Mouse (Mus musculus): ENCODE data around the gene Mre11a. TPM values are rescaled to one million over a fixed set of nuclear protein-coding genes. Genes with fewer than 3 reads are reported as not detected.

Mre11a gene
- 31.2 and 32.6 TPM in 2 replicates for polyA plus RNA-seq (2016; fragmentation: Nextera tagmentation; extraction: Ambion mirVana)

- no peaks in the 10 kb centered on the region for H3K9me3 ChIP-seq
- no peaks in the 10 kb centered on the region for H3K27me3 ChIP-seq
- H3K9ac ChIP-seq, result peak within 1 kb of the TSS; percentile 85
- WGBS, result under 1% methylated on average over 62 of the region's 62 CpGs
- peak; percentile 99 for ATAC-seq (ENCODE audit: low FRiP score)
- H3K36me3 ChIP-seq (replicated peaks), result peaks cover 41% of the 10 kb centered on the region
- H3K4me2 ChIP-seq, result peak within 1 kb of the TSS; percentile 69
- H3K27ac ChIP-seq, result peak within 1 kb of the TSS; percentile 93
- H3K4me3 ChIP-seq (replicated peaks), result peak within 1 kb of the TSS; percentile 63
- peaks cover 12% of the 10 kb centered on the region for H3K4me1 ChIP-seq
Measured at GRCm38 (mm10) chr9:14784039-14785002, at the start of gene Mre11a, which contains the start of gene Ankrd49. Mre11a (plus strand) TSS chr9:14784654. Ankrd49 (minus strand) TSS chr9:14784856.

- Histone ChIP-seq H3K4me2 (no peak overlapping the region), H3K4me3 (replicated peaks) (no peak overlapping the region), H3K4me1 (no peaks in the 10 kb centered on the region), H3K36me3 (replicated peaks) (no peaks in the 10 kb centered on the region), H3K9me3 (no peaks in the 10 kb centered on the region), H3K27me3 (no peaks in the 10 kb centered on the region), H3K9ac (no peak overlapping the region), H3K27ac (no peak overlapping the region)
- 91% methylated on average over 4 of the region's 4 CpGs for WGBS
- ATAC-seq (ENCODE audit: low FRiP score), result no peak
Measured at GRCm38 (mm10) chr9:14739498-14740150, 44.8 kb upstream of the Mre11a start.

GRCm38 (mm10) chr9:14740151-14740924, 44.1 kb upstream of the Mre11a start, which contains the start of gene Piwil4:
Piwil4 (minus strand) TSS chr9:14740733.
- no peak for ATAC-seq (ENCODE audit: low FRiP score)
- 87% methylated on average over 19 of the region's 19 CpGs for WGBS

GRCm38 (mm10) chr9:14750901-14751502, 33.5 kb upstream of the Mre11a start:
- ATAC-seq (ENCODE audit: low FRiP score), result peak; percentile 24; the same call in 1 of the 2 replicates
- H3K36me3 ChIP-seq (replicated peaks), result no peaks in the 10 kb centered on the region
- no peak overlapping the region for H3K27ac ChIP-seq
- 59% methylated on average over 42 of the region's 42 CpGs for WGBS
- H3K4me2 ChIP-seq, result peak overlapping the region; percentile 78
- H3K9me3 ChIP-seq, result no peaks in the 10 kb centered on the region
- peak overlapping the region; percentile 46 for H3K4me3 ChIP-seq (replicated peaks)
- peaks cover 12% of the 10 kb centered on the region for H3K4me1 ChIP-seq
- peak overlapping the region; percentile 60 for H3K9ac ChIP-seq
- H3K27me3 ChIP-seq, result peaks cover 40% of the 10 kb centered on the region

More at GRCm38 (mm10) chr9:14740151-14740924, 44.1 kb upstream of the Mre11a start, which contains the start of gene Piwil4:
- Histone ChIP-seq H3K27ac (no peak within 1 kb of the TSS), H3K9ac (no peak within 1 kb of the TSS), H3K9me3 (no peaks in the 10 kb centered on the region), H3K4me3 (replicated peaks) (no peak within 1 kb of the TSS), H3K4me2 (no peak within 1 kb of the TSS), H3K4me1 (no peaks in the 10 kb centered on the region), H3K27me3 (no peaks in the 10 kb centered on the region), H3K36me3 (replicated peaks) (no peaks in the 10 kb centered on the region)

- Histone ChIP-seq H3K36me3 (replicated peaks) (no peaks in the 10 kb centered on the region), H3K9me3 (no peaks in the 10 kb centered on the region), H3K27me3 (peaks cover 40% of the 10 kb centered on the region), H3K4me3 (replicated peaks) (peak overlapping the region; percentile 46), H3K27ac (no peak overlapping the region), H3K4me2 (peak overlapping the region; percentile 78), H3K4me1 (peaks cover 12% of the 10 kb centered on the region), H3K9ac (peak overlapping the region; percentile 60)
- under 1% methylated on average over 50 of the region's 50 CpGs for WGBS
- peak; percentile 82 for ATAC-seq (ENCODE audit: low FRiP score)
Measured at GRCm38 (mm10) chr9:14751503-14752000, 32.9 kb upstream of the Mre11a start.

- peaks cover 40% of the 10 kb centered on the region for H3K27me3 ChIP-seq
- peaks cover 12% of the 10 kb centered on the region for H3K4me1 ChIP-seq
- H3K4me3 ChIP-seq (replicated peaks), result peak within 1 kb of the TSS; percentile 46
- H3K4me2 ChIP-seq, result peak within 1 kb of the TSS; percentile 78
- ATAC-seq (ENCODE audit: low FRiP score), result peak; percentile 45
- no peaks in the 10 kb centered on the region for H3K36me3 ChIP-seq (replicated peaks)
- no peaks in the 10 kb centered on the region for H3K9me3 ChIP-seq
- H3K27ac ChIP-seq, result no peak within 1 kb of the TSS
- 2% methylated on average over 25 of the region's 28 CpGs for WGBS
- H3K9ac ChIP-seq, result peak within 1 kb of the TSS; percentile 60
Measured at GRCm38 (mm10) chr9:14752001-14752522, 32.4 kb upstream of the Mre11a start, which contains the start of gene Fut4. Fut4 (minus strand) TSS chr9:14752393.

GRCm38 (mm10) chr9:14753947-14754346, 30.5 kb upstream of the Mre11a start:
- Histone ChIP-seq H3K4me3 (replicated peaks) (no peak overlapping the region), H3K9me3 (no peaks in the 10 kb centered on the region), H3K36me3 (replicated peaks) (no peaks in the 10 kb centered on the region), H3K27ac (no peak overlapping the region), H3K4me1 (peaks cover 12% of the 10 kb centered on the region), H3K27me3 (peaks cover 40% of the 10 kb centered on the region), H3K9ac (no peak overlapping the region), H3K4me2 (no peak overlapping the region)
- no peak for ATAC-seq (ENCODE audit: low FRiP score)

GRCm38 (mm10) chr9:14754469-14754868, 30.0 kb upstream of the Mre11a start:
- H3K4me1 ChIP-seq, result peaks cover 12% of the 10 kb centered on the region
- no peak overlapping the region for H3K27ac ChIP-seq
- H3K4me3 ChIP-seq (replicated peaks), result no peak overlapping the region
- peaks cover 38% of the 10 kb centered on the region for H3K27me3 ChIP-seq
- 88% methylated on average over 3 of the region's 3 CpGs for WGBS
- no peaks in the 10 kb centered on the region for H3K36me3 ChIP-seq (replicated peaks)
- no peak overlapping the region for H3K9ac ChIP-seq
- ATAC-seq (ENCODE audit: low FRiP score), result no peak
- H3K4me2 ChIP-seq, result no peak overlapping the region
- no peaks in the 10 kb centered on the region for H3K9me3 ChIP-seq

- Histone ChIP-seq H3K9ac (no peak overlapping the region), H3K4me2 (no peak overlapping the region), H3K9me3 (no peaks in the 10 kb centered on the region)
Measured at GRCm38 (mm10) chr9:14758590-14758989, 25.9 kb upstream of the Mre11a start.

GRCm38 (mm10) chr9:14759261-14759660, 25.2 kb upstream of the Mre11a start:
- no peak for ATAC-seq (ENCODE audit: low FRiP score)
- no peak overlapping the region for H3K27ac ChIP-seq
- no peak overlapping the region for H3K9ac ChIP-seq
- H3K4me3 ChIP-seq (replicated peaks), result no peak overlapping the region
- H3K4me2 ChIP-seq, result no peak overlapping the region
- no peaks in the 10 kb centered on the region for H3K4me1 ChIP-seq
- no peaks in the 10 kb centered on the region for H3K9me3 ChIP-seq
- H3K27me3 ChIP-seq, result 0 out of 2 replicates have a peak, but pooled peaks cover 2% of the 10 kb centered on the region
- H3K36me3 ChIP-seq (replicated peaks), result no peaks in the 10 kb centered on the region

More at GRCm38 (mm10) chr9:14758590-14758989, 25.9 kb upstream of the Mre11a start:
- H3K4me3 ChIP-seq (replicated peaks), result no peak overlapping the region
- H3K27ac ChIP-seq, result no peak overlapping the region
- no peaks in the 10 kb centered on the region for H3K4me1 ChIP-seq
- peaks cover 5% of the 10 kb centered on the region; the same call in 1 of the 2 replicates for H3K27me3 ChIP-seq
- ATAC-seq (ENCODE audit: low FRiP score), result no peak
- WGBS, result 76% methylated on average over 7 of the region's 7 CpGs
- no peaks in the 10 kb centered on the region for H3K36me3 ChIP-seq (replicated peaks)

- H3K4me3 ChIP-seq (replicated peaks), result no peak overlapping the region
- H3K9ac ChIP-seq, result no peak overlapping the region
- H3K4me2 ChIP-seq, result no peak overlapping the region
- no peaks in the 10 kb centered on the region for H3K4me1 ChIP-seq
- whole genome bisulfite sequencing, result 27% methylated on average over 7 of the region's 7 CpGs
- H3K9me3 ChIP-seq, result no peaks in the 10 kb centered on the region
- 0 out of 2 replicates have a peak, but pooled peaks have one; percentile 64 for ATAC-seq (ENCODE audit: low FRiP score)
- H3K27ac ChIP-seq, result no peak overlapping the region
- peaks cover 5% of the 10 kb centered on the region; the same call in 1 of the 2 replicates for H3K27me3 ChIP-seq
- H3K36me3 ChIP-seq (replicated peaks), result no peaks in the 10 kb centered on the region
Measured at GRCm38 (mm10) chr9:14764765-14765164, 19.7 kb upstream of the Mre11a start.

Measured in forebrain, embryonic 12.5 days (tissue).